Mouse (Mus musculus): ENCODE measurements at regions not wholly inside any gene's neighbourhood (a gene's known extent, or its start where the extent isn't known, plus 50 kb on each side); places are given as distances from the start of the nearest gene placed in this dataset.

DNA sequence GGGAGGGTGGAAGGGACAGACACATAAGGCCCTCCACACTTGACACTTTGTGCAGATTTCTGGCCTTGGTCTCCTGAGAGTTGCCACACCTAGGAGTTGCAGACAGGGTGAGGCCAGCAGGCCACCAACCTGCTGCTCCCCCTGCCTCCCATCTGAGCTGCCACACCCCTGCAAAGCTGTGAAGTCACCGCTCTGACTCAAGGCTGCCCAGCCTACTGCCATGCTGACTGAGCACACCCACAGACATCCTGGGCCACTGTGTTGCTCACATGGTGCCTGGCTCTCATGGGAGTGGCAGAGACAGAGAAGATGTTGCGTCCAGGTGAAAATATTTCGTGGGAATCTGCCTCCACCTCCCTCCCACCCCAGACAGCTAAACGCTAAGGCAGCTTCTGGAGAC, 150.3 kb downstream of the Tfap2c start:
- DNase-seq (ENCODE audit: low spot score) = no peak

DNA sequence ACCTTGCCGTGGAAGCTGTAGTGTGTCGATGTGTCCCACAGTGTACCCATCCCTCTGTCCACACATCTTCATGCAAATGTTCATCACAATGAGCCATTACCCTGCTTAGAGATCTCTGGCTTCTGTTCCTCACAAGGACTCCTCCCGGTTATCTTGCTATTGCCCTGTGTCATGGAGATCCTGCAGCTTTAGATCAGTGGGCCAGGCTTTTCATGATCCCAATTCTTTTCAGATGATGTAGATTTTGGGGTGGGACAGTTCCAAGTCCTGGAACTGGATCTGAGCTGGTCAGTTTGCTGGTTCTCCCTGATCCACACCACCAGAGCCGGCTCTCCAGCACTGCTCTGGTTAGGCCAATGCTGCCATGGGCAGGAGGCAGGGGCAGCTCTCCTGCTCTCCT, 161.2 kb downstream of the Tfap2c start:
- no peak for DNase-seq (ENCODE audit: low spot score)

DNA sequence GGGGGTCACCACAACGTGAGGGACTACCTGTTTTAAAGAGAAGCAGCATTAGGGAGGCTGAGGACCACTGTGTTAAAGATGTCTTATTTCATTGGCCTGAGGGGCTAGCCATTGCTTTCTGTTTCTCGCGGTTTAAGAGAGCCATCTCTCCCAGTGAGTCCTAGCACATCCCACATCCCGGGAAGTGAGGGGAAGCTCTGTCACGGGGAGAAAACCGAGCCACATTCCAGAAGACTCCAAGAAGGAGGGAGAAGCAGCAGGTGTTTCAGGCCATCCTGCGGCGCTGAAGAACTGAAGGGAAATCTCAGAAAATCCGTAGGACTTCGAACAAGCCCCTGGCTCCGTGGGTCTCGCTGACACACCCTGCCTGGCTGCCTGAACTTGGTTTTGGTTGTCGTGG, 177.3 kb downstream of the Tfap2c start:
- no peak for DNase-seq (ENCODE audit: low spot score)

DNA sequence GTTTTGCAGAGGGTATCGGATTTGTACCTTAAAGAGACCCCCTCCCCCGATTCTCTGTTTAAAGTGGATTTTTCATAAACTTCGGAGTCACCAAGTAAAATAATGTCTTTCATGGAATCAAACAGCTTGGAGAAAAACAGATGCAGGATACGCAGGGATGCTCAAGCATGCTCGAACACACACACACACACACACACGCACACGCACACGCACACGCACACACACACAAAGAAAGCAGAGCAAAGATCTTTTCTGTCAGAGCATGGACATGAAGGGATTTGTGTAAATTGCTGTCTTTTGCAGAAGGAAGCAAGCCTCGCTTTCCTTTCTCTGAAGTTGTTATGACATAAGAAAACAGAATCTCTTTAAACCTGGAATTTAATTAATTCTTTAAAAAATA, 178.2 kb downstream of the Tfap2c start:
- no peak for DNase-seq (ENCODE audit: low spot score)

DNA sequence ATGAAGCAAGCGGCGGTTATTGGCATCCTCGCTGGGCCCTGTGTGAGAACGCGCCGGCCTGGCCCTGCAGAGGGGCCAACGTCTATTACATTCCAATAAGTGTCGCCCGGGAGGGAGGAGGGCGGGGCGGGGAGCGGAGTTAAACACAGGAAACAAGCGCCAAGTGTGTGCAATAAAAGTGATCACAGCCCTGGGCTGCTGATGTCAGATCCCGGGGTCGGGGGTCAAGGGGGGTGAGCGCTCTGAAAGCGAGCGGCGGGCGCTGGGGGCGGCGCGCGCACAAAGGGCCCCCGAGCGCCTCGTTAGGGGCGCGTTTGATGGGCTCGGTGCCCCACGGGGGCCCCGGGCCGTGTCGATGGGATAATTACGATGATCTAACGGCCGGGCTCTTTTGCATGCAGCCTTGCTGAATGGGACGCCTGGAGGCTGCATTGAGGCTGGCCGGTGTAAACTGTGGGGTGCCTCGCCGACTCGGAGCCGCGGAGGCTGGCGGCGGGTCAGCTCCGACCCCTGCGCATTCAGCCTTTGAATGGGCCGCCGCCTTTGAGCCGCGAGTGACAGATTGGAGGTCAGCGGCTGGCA, 178.9 kb downstream of the Tfap2c start:
- peak; percentile 3 for DNase-seq (ENCODE audit: low spot score)

DNA sequence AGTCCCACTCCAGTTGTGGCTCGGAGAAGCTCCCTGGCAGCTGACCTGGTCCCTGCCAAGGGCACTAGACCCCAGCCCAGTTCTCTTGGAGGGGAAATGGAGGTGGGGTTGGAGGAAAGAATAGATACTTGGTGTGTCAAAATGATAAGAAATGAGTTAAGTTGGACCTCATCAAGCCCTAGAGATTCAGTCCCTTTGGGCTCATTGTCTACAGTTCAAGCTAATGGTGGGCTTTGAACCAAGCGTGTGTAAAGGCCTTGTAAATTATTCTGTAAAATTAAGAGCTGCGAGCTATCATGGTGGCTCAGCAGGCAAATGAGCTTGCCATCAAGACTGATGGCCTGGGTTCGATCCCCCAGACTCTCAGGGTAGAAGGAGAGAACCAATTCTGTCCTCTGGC, 179.8 kb downstream of the Tfap2c start:
- no peak for DNase-seq (ENCODE audit: low spot score)

DNA sequence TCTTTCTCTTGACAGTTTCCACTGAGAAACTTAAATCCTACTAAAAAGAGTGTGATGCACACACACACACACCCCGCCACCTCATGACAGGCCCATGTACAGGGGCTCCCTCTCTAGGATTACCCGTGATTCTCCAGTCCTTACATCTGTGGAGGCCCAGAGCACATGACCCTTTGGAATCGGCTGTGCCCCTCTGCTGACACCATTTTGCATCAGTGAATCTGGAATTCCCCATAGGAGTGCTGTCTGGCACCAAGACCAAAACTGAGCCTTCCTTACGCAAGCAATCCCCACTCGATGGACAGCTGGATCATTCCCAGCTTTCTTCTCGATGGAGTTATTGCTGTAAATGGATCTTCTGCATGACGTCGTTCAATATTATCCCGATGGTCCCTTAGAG, 180.3 kb downstream of the Tfap2c start:
- no peak for DNase-seq (ENCODE audit: low spot score)

DNA sequence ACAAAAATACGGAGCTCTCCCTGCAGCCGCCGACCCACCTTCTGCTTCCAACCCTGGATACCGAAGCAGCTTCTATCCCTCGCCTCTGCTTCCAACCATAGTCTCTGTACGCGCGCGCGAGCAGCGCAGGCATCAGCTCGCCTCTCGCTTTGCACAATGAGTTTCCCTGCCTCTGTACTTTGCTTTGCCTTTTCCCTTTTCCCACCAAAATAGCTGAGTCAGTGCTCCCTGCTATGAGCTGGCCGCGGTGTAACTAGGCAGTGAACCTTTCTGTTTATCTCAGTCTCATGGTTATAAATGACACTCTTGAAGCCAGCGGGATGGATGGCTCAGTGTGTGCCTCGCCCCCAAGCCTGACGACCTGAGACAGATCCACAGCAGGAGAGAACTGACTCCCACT, 182.0 kb downstream of the Tfap2c start:
- DNase-seq (ENCODE audit: low spot score) = no peak

DNA sequence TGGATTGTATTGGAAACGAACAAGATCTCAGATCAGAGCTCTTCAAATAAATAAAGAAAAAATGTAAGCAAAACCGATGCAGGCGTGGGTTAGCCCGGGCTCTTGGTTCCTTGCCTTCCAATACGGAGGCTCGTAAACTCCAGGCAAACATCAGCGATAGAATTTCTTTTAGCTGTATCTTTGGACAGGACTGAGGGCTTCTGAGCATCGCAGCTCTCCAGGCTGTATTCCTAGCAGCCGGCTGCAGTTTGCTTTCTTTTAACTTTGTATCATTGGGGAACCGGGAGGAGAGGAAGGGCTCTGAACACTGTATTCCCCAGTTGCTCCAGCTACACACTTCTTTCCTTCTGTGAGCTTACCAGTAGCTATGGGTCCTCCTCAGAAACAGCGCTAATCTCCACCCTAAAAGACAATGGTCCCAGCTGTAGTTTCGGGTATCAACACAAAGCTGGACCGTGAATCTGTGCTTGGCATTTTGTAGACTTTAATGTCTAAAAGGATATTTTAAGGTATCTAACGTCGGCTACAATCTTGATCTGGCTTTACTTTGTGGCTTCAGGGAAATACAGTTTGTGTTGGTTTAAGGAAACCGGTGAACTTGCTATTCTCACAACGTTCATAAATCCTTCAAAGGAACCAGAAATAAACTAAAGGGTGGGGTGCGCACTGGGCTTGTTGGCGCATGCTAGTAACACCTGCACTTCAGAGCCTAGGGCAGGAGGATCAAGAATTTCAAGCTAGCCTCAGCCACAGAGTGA, 183.2 kb downstream of the Tfap2c start:
- DNase-seq (ENCODE audit: low spot score) = no peak

DNA sequence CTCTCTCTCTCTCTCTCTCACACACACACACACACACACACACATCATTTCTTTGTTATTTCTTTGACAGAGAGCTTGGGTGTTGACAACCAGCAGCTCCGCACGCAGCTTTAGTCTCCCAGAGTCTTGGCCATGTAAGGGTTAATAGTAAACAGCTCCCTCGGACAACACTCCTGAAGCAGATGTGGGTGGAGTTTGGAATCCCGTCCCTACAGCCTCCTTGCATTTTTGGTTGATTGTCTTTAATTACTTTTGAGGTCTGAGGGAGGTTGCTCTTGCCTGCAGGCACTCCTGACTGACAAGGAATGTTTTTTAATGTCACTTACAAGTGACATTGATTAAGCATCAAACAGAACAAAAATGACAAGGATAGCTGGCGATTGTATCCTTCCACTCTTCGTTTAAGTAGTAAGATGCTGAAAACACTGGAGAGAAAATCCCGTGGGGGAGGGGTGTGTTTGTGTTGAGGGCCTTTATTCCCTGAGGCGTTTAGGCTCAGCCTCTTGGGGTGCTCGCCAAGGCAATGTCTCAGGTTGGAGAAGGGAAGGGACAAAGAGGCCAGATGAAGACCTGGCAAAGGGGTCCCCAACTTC, 184.1 kb downstream of the Tfap2c start:
- no peak for DNase-seq (ENCODE audit: low spot score)

DNA sequence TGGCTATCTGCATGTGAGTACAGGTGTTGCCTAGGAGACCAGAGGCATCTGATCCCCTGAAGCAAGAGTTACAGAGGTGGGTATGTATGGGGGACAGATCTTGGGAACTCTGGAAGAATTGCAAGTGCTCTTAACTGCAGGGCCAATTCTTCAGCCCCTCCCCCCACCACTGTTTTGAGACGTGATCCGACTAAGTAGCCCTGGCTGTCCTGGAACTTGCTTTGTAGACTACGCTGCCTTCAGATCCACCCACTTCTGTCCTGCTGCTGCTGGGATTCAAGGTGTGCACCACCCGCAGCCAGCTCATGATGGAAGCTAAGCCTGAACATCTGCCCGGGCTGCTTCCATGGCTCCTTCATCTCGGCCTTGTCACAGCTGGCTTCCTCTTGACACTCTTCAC, 186.2 kb downstream of the Tfap2c start:
- no peak for DNase-seq (ENCODE audit: low spot score)

DNA sequence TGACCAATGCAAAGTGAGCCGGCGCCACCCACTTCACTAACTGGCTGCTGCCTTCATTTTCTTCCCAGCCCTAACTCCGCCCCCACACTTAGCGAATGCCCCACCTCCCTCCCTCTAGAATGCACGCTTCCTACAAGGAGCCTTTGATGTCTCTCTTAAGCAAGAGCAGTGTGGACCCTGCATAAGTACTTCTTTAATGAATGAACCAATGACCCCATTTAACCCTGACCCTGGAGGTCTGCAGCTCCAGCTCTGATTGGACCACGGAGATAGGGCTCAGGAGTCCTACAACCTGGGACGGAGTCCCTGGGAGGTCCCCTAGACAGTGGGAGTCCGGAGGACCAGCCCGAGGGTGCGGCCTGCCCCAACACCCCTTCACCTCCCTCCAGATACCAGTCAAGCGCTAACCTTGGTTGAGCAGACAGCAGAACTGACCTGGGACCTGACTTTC, 189.7 kb downstream of the Tfap2c start:
- DNase-seq (ENCODE audit: low spot score) = no peak

DNA sequence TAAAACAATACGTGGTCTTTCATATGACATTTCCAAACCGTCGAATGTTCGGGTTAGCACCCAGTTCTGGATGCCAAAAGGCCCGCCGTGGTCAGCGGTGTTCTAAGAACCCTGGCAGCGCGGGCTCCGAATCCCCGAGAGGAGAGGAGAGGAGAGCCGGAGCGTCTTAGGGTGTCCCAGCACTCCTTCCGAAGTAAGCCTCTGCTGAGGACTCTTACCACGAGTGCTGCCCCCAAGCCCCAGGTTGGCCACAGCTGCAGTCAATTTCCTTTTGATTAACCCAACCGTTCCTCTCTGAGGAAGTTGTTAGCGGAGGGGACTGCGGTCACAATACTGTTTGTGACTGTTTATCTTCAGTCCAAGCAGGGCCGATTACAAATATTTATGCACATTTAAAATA, 190.1 kb downstream of the Tfap2c start:
- no peak for DNase-seq (ENCODE audit: low spot score)

DNA sequence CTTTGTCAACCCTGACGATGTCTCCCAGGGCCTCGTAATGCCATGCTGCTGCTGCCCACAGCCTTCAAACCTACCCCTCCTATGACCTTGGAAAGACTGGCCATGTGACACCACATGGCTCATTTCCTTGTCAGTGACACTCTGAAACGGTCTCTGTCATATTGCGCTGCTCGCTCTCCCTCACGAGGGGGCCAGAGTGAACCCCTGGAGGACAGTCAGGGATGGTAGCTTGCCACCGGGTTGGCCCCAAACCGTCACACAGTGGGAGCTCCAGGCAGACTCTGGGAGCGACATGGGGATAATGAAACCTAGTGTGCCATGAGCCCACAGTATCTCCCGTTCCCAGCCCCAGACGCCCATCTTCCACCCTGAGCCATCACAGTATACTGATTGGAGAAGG, 188.8 kb downstream of the Bmp7 start:
- DNase-seq (ENCODE audit: low spot score) = no peak

DNA sequence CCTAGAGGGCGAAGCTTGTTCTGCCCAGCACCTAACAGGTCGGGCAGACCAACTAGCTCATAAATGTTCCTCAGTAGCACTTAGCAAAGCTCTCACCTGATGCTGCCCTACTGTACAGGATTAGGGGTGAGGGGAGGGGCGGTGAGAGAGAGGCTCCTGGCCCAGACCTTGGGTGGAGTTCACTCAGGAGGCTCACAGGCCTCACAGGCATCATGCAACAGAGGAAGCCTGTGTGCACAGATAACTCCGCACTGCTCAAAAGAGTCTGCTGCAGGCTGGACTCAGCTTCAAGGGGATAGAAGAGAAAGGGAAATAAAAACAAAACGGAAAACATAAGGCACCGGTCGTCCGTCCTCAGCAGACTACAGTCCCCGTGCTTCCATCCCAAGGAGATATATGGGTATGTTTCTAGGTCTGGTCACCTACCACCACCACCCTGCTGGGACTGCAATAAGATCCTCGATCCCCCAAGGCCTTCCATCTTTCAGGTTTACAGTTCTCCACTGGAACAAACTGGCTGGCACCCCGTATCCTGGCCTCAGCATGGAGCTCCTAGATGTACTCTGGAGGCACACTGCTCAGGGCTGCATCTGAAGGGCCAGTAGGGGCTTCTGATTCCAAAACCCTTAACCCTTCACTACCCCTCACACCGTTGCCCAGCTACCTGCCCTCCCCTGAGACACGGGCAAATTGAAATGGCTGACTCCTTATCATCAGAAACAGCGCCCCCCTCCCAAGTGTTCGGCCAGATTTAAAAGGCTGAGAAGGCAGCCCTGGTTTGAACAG, 184.2 kb downstream of the Bmp7 start:
- no peak for DNase-seq (ENCODE audit: low spot score)

DNA sequence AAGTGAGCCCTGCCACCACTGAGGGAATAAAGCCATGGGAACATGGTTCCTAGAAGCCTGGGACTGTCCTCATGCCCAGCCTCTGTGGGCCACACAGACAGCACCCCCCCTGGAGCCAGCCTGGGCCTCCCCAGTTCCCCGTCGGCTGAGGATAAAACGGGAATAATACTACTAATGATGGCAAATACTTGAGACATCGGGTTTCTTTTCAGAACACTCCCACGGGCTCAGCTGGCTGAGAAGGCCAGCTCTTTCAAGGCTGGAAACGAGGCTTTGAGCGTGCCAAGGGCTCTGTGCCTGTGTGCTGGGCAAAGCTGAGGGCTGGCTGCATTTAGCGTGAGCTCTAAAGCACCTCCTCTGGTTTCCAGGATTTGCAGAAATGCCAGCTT, 183.7 kb downstream of the Bmp7 start:
- DNase-seq (ENCODE audit: low spot score) = no peak

DNA sequence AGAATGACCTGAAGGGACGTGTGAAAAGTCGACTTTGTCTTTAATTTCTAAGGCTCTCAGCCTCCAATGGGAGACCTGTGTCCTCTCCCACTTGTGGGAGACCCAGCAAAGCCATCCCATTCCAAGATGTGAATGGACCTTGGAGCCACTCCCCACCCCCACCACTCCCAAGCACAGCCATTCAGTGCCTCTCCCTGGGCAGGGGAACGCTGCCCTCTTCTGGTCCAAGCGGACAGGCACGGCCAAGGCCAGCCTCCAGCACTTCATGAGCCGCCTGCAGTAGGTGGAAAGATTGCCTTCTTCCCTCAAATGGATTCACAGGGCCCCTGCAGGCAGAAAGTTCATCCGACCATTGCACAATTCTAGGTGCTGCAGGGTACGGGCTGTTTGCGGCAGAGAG, 181.6 kb downstream of the Bmp7 start:
- no peak for DNase-seq (ENCODE audit: low spot score)

DNA sequence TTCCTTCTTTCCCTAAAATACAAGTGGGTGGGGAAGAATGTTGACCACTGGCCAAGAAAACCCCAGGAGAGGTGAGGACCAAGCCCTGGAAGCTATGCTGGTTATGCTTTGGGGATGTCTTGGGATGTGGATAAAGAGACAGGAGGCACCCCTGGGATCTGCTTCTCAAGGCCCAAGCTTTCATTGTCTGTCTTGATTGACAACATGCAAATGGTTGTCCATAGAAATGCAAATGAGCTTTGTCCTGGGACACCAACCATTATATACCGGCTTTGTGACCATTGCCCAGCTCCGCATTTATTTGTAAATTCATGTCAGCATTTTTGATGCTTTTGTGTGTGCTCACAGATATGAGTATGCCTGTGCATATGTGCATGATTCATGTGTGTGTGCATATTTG, 174.9 kb downstream of the Bmp7 start:
- DNase-seq (ENCODE audit: low spot score) = no peak

DNA sequence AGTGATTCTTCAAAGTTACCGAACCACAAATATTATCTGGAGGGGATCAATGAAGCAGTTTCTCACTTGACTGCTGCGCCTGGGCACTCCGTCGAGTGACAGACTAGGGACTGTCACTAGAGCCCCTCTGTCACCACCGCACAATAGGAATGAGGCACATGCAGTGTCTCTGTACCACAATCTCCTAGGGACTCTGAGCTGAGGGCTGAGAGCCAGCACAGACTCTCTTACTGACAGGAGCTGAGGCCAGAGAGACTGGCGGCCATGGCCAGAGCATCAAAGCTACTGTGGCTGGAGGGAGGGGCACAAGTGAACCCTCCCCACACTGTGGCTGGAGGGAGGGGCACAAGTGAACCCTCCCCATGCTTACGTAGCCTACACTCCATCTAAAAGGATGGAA, 173.7 kb downstream of the Bmp7 start:
- DNase-seq (ENCODE audit: low spot score) = no peak

DNA sequence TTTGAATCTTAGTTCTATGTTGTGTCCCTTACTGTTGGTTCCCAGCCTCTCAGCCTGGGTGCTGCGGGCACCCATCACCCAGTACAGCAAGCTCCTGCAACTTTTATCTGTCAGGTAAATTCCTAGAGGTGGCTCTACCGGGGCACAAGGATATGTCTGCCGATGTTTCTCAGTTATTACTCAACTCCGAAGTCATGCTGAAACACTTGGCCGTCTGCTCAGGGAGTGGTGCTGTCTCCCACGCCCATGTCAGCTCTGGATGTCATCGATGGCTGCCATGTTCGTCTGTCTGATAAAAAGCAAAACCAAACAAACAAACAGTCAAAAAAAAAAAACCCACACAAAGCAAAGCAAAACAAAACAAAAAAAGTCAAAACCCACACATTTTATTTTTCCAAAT, 171.4 kb downstream of the Bmp7 start:
- DNase-seq (ENCODE audit: low spot score) = no peak

DNA sequence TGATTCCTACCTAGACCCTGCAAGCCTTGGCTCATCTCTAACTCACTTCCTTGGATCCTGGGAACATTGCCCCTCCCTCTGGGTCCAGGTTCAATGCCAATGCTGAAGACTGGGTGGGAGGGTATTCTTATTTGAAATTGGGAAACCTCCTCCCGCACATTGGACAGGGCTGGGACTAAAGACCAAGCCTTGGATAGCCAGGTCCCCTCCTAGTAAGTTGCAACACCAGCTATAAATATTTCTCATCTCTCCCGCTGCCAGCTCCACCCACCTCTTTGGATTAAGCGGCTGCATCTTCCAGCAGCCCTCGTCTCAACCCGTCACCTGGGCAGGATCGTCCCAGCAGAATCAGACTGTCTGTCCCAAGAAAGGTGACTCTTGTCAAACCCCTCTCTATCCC, 170.1 kb downstream of the Bmp7 start:
- DNase-seq (ENCODE audit: low spot score) = no peak

DNA sequence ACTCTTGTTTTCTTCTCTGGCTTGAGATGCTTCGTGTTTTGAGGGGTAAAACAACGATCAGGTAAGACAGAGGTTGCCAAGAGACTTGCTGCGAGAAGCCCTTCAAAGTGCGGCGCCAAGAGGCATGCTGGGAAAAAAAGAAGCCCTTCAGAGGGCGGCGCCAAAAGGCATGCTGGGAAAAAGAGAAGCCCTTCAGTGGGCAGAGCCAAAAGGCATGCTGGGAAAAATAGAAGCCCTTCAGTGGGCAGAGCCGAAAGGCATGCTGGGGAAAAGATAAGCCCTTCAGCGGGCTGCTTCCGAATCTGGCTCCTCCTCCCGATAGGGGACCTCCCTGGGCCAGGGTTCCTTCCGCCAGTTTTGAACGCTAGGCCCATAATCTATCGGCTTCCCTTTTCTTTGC, 169.5 kb downstream of the Bmp7 start:
- no peak for DNase-seq (ENCODE audit: low spot score)

DNA sequence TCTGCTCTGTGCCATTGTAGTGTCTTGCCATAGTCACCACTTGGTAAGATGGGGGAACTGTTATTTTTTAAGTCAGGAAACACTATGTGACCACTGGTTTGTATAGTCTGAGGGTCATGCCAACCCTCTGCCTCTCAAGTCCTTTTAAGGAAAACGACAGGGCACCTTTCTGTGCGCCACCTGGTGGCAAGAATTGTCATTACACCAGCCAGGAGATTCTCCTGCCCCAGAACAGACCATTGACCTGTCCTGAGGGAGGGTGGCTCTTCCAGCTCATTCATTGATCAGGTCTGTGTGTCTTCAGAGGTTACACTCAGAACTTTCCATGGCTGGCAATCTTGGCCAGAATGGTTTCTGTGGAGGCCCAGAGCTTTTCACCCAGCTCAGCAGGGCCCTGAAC, 166.9 kb downstream of the Bmp7 start:
- peak; percentile 9 for DNase-seq (ENCODE audit: low spot score)
